Mouse (Mus musculus): ENCODE measurements around the gene Smc5. TPM values are rescaled to one million over a fixed set of nuclear protein-coding genes. Genes with fewer than 3 reads are reported as not detected.

The Smc5 gene
- 20.6 and 21.7 TPM in 2 replicates for polyA plus RNA-seq (2015; fragmentation: Nextera tagmentation; extraction: Ambion mirVana)

GRCm38 (mm10) chr19:23273355-23274053 is at the start of gene Smc5:
Gene Smc5, minus strand, starts transcription at chr19:23273897.
- no peaks in the 10 kb centered on the region for H3K27me3 ChIP-seq (replicated peaks)
- H3K4me3 ChIP-seq, result peak within 1 kb of the TSS; percentile 77
- peak within 1 kb of the TSS; percentile 67 for H3K4me2 ChIP-seq
- peaks cover 23% of the 10 kb centered on the region for H3K4me1 ChIP-seq
- H3K9me3 ChIP-seq, result no peaks in the 10 kb centered on the region
- H3K9ac ChIP-seq, result peak within 1 kb of the TSS; percentile 94
- H3K27ac ChIP-seq (replicated peaks), result peak within 1 kb of the TSS; percentile 64
- H3K36me3 ChIP-seq, result peaks cover 6% of the 10 kb centered on the region
- WGBS, result under 1% methylated on average over 69 of the region's 69 CpGs
- peak; percentile 90 for ATAC-seq (ENCODE audit: extremely low read depth, insufficient number of reproducible peaks, low FRiP score, low TSS enrichment)

- Histone ChIP-seq H3K4me2 (no peak overlapping the region), H3K9me3 (no peaks in the 10 kb centered on the region), H3K36me3 (no peaks in the 10 kb centered on the region), H3K4me3 (no peak overlapping the region), H3K9ac (no peak overlapping the region), H3K27ac (replicated peaks) (no peak overlapping the region), H3K4me1 (no peaks in the 10 kb centered on the region), H3K27me3 (replicated peaks) (no peaks in the 10 kb centered on the region)
- ATAC-seq (ENCODE audit: extremely low read depth, insufficient number of reproducible peaks, low FRiP score, low TSS enrichment), result no peak
- 54% methylated on average over 3 of the region's 3 CpGs for WGBS
Observed at GRCm38 (mm10) chr19:23323107-23323506, 49.4 kb upstream of the Smc5 start.

DNA sequence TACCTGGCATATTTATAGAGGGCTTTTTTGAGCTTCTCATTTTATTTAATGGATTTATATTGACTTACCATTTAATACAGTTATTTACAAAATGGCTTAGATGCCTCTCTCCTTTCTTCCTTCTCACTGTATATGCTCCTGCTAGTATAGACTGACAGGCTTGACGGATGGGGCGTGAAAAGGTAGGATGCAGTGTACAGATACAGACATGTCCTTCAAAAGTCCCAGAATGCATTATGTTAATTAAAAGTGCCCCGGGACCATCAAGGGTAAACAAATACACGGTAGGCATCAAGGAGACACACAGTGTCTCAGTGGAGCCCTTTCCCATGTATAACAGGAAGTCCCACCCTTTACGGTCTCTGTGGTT is 44.3 kb upstream of the Smc5 start:
- Histone ChIP-seq H3K27ac (replicated peaks) (no peak overlapping the region), H3K4me3 (no peak overlapping the region), H3K9ac (no peak overlapping the region), H3K36me3 (no peaks in the 10 kb centered on the region), H3K4me2 (no peak overlapping the region), H3K9me3 (no peaks in the 10 kb centered on the region), H3K27me3 (replicated peaks) (no peaks in the 10 kb centered on the region), H3K4me1 (no peaks in the 10 kb centered on the region)
- no peak for ATAC-seq (ENCODE audit: extremely low read depth, insufficient number of reproducible peaks, low FRiP score, low TSS enrichment)
- WGBS, result 79% methylated on average over 5 of the region's 5 CpGs

DNA sequence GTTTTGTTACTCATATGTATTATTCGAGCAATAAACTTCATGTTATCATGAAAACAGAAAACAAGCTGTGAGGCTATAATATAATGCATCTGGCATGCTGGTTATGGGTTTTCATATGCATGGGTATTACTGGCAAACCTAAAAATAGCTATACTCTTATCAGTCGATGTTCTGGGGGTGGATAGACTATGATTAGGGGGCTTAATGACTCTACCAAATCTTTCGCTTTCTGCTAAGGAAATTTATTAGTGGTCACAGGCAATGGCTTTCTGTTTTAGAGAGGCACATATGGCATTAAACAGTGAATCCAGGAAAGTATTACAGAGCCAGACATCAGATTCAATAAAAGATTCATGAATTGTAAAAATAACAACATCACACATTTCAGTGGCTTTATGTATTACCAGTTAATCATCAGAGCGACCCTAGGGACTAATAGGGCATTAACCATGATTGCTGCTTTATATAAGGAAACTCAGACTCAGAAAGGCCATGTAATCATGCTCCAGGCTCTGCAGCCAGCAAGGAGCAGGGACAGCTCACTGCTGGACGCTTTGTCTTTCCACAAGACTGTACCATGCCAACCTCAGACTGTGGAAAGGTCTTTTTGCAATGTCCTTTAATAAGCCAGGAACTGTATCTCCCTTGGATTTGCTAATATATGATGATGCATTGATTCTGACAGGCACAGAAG is 43.7 kb upstream of the Smc5 start:
- no peaks in the 10 kb centered on the region for H3K9me3 ChIP-seq
- H3K27me3 ChIP-seq (replicated peaks), result no peaks in the 10 kb centered on the region
- H3K27ac ChIP-seq (replicated peaks), result no peak overlapping the region
- ATAC-seq (ENCODE audit: extremely low read depth, insufficient number of reproducible peaks, low FRiP score, low TSS enrichment), result no peak
- H3K9ac ChIP-seq, result no peak overlapping the region
- H3K4me3 ChIP-seq, result no peak overlapping the region
- H3K4me2 ChIP-seq, result no peak overlapping the region
- H3K4me1 ChIP-seq, result no peaks in the 10 kb centered on the region
- H3K36me3 ChIP-seq, result no peaks in the 10 kb centered on the region
- WGBS, result 54% methylated on average over 5 of the region's 5 CpGs

- Histone ChIP-seq H3K9ac (no peak overlapping the region), H3K4me3 (no peak overlapping the region), H3K4me1 (no peaks in the 10 kb centered on the region), H3K36me3 (no peaks in the 10 kb centered on the region), H3K9me3 (no peaks in the 10 kb centered on the region), H3K4me2 (no peak overlapping the region), H3K27me3 (replicated peaks) (no peaks in the 10 kb centered on the region), H3K27ac (replicated peaks) (no peak overlapping the region)
- 77% methylated on average over 5 of the region's 5 CpGs for WGBS
- ATAC-seq (ENCODE audit: extremely low read depth, insufficient number of reproducible peaks, low FRiP score, low TSS enrichment), result no peak
Observed at GRCm38 (mm10) chr19:23316851-23317250, 43.2 kb upstream of the Smc5 start.

- H3K4me3 ChIP-seq, result no peak overlapping the region
- no peak overlapping the region for H3K9ac ChIP-seq
- WGBS, result 85% methylated on average over 2 of the region's 2 CpGs
- no peak overlapping the region for H3K4me2 ChIP-seq
- ATAC-seq (ENCODE audit: extremely low read depth, insufficient number of reproducible peaks, low FRiP score, low TSS enrichment), result no peak
- H3K9me3 ChIP-seq, result no peaks in the 10 kb centered on the region
- H3K4me1 ChIP-seq, result no peaks in the 10 kb centered on the region
- H3K27ac ChIP-seq (replicated peaks), result no peak overlapping the region
- no peaks in the 10 kb centered on the region for H3K27me3 ChIP-seq (replicated peaks)
- H3K36me3 ChIP-seq, result no peaks in the 10 kb centered on the region
Observed at GRCm38 (mm10) chr19:23309979-23310378, 36.3 kb upstream of the Smc5 start.

DNA sequence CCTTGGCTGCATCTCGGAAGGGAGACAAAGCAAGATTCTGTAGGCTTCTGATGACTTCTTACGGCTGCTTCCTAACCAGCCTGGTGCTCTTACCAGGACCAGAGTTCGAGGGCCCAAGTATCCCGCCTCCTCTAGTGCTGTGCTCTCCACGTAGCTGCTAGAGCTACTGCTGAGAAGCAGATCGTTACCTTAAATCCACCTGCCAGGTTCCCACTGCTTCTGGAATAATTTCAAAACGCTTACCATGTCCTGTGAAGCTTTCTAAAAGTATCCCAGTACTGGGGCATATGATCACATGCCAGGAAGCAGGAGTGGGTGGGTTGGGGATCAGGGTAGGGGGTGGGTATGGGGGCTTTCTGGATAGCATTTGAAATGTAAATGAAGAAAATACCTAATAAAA is 33.0 kb upstream of the Smc5 start:
- no peaks in the 10 kb centered on the region for H3K9me3 ChIP-seq
- no peaks in the 10 kb centered on the region for H3K4me1 ChIP-seq
- no peak for ATAC-seq (ENCODE audit: extremely low read depth, insufficient number of reproducible peaks, low FRiP score, low TSS enrichment)
- H3K9ac ChIP-seq, result no peak overlapping the region
- H3K27ac ChIP-seq (replicated peaks), result no peak overlapping the region
- H3K27me3 ChIP-seq (replicated peaks), result no peaks in the 10 kb centered on the region
- H3K4me2 ChIP-seq, result no peak overlapping the region
- 73% methylated on average over 7 of the region's 7 CpGs for WGBS
- H3K36me3 ChIP-seq, result no peaks in the 10 kb centered on the region
- no peak overlapping the region for H3K4me3 ChIP-seq

- no peaks in the 10 kb centered on the region for H3K36me3 ChIP-seq
- H3K4me2 ChIP-seq, result no peak overlapping the region
- ATAC-seq (ENCODE audit: extremely low read depth, insufficient number of reproducible peaks, low FRiP score, low TSS enrichment), result no peak
- no peaks in the 10 kb centered on the region for H3K4me1 ChIP-seq
- 71% methylated on average over 3 of the region's 3 CpGs for WGBS
- no peaks in the 10 kb centered on the region for H3K27me3 ChIP-seq (replicated peaks)
- no peak overlapping the region for H3K9ac ChIP-seq
- no peak overlapping the region for H3K27ac ChIP-seq (replicated peaks)
- no peak overlapping the region for H3K4me3 ChIP-seq
- H3K9me3 ChIP-seq, result no peaks in the 10 kb centered on the region
Observed at GRCm38 (mm10) chr19:23299987-23300386, 26.3 kb upstream of the Smc5 start.

- ATAC-seq (ENCODE audit: extremely low read depth, insufficient number of reproducible peaks, low FRiP score, low TSS enrichment), result no peak
- no peaks in the 10 kb centered on the region for H3K36me3 ChIP-seq
- WGBS, result 70% methylated on average over 1 of the region's 1 CpGs
Observed at GRCm38 (mm10) chr19:23298917-23299316, 25.2 kb upstream of the Smc5 start.

GRCm38 (mm10) chr19:23297191-23297590 is 23.5 kb upstream of the Smc5 start:
- Histone ChIP-seq H3K9me3 (no peaks in the 10 kb centered on the region), H3K4me2 (no peak overlapping the region), H3K36me3 (no peaks in the 10 kb centered on the region), H3K27me3 (replicated peaks) (no peaks in the 10 kb centered on the region), H3K27ac (replicated peaks) (no peak overlapping the region), H3K4me3 (no peak overlapping the region), H3K4me1 (no peaks in the 10 kb centered on the region), H3K9ac (no peak overlapping the region)
- no peak for ATAC-seq (ENCODE audit: extremely low read depth, insufficient number of reproducible peaks, low FRiP score, low TSS enrichment)

More at GRCm38 (mm10) chr19:23298917-23299316, 25.2 kb upstream of the Smc5 start:
- H3K27ac ChIP-seq (replicated peaks), result no peak overlapping the region
- no peaks in the 10 kb centered on the region for H3K4me1 ChIP-seq
- no peaks in the 10 kb centered on the region for H3K9me3 ChIP-seq
- no peak overlapping the region for H3K4me3 ChIP-seq
- no peak overlapping the region for H3K4me2 ChIP-seq
- no peaks in the 10 kb centered on the region for H3K27me3 ChIP-seq (replicated peaks)
- H3K9ac ChIP-seq, result no peak overlapping the region

GRCm38 (mm10) chr19:23289251-23289650 is 15.6 kb upstream of the Smc5 start:
- Histone ChIP-seq H3K4me2 (no peak overlapping the region), H3K9ac (no peak overlapping the region), H3K4me3 (no peak overlapping the region), H3K36me3 (no peaks in the 10 kb centered on the region), H3K9me3 (peaks cover 10% of the 10 kb centered on the region), H3K27me3 (replicated peaks) (no peaks in the 10 kb centered on the region), H3K4me1 (no peaks in the 10 kb centered on the region), H3K27ac (replicated peaks) (no peak overlapping the region)
- WGBS, result 66% methylated on average over 1 of the region's 1 CpGs
- ATAC-seq (ENCODE audit: extremely low read depth, insufficient number of reproducible peaks, low FRiP score, low TSS enrichment), result no peak
